Mouse (Mus musculus): Measurements from ENCODE around the gene Egln1.

DNA sequence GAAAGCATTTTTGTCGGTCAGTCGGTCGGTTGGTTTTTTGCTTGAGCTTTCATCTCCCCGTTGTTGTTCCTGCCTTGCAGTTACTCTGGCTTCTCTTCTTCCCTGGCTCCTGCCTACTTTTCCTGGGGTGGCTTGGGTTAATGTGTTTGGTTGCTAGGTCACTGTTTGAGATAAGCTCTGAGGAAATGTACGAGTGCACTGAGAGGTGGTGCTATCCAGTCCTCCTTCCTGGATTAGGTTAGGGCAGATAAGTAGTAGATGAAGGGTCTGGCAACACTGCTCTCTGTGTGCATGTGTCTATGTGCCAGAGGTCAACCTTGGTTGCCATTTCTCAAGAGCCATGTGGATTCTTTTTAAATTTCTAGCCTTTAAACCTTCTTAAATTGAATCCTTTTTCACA is 76.4 kb downstream of the Egln1 start:
- TF ChIP-seq CTCF (IDR thresholded peaks at IDR 0.05; ENCODE audit: extremely low read depth, insufficient read length, insufficient replicate concordance, low read depth, low read length) = no peak
- TF ChIP-seq POLR2A (IDR thresholded peaks at IDR 0.05; ENCODE audit: low read depth, low read length) = no peak
